Mouse (Mus musculus) v-Abl transformed pro-B cells (cell line): ENCODE measurements around the gene Tmem131l.

ENCODE experiments used
- in situ Hi-C, 2 experiments: fragments of 400-800 bp; cut with MboI; formaldehyde crosslinking; loops; one replicate each; pipeline ENCODE4 v1.15.1; 2025; ENCODE audit not compliant: unreplicated experiment in 2 of 2

Tmem131l gene

DNA sequence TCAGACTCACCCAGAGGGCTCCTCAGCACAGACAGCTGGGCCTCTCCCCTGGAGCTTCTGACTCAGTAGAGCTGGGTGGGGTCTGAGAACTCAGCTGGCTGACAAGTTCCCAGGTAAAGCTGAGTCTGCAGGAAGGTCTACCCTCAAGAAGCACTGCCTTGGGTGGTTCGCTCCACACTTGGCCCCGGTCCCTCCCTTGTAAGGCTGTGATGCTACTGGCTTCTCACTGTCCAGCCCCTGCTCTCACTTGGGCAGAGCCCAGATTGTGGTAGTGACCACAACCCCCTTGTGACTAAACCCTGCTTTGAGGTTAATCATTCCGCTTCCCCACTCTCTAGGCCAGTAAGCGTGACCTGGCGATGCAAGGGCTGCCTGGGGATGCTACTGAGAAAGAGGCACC, 17.3 kb downstream of the Tmem131l start:
- in situ Hi-C loops, result loop anchor here in 1 of 2 experiments (10.0 kb wide), 1 partner anchor 88 kb away; no protein-coding TSS in a partner anchor

DNA sequence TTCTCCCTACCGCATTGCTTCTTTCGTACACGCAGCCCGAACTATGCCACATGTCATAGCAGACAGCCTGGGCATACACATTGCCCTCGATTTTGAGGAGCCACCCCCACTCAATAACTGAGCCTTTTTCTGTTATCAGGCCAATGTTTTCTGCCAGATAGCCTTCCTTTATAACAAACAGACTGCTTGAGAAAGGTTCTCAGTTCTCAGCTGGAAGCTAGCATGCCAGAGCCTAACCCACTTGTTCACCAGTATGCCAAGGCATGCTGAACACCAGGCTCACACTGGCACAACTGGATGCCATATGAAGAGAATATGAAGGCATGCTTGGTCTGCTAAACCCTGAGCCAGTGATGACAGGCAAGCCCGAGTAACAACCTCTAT, 17.8 kb downstream of the Tmem131l start:
- in situ Hi-C loops, result loop anchor here in 1 of 2 experiments (10.0 kb wide), 1 partner anchor 87 kb away; no protein-coding TSS in a partner anchor

DNA sequence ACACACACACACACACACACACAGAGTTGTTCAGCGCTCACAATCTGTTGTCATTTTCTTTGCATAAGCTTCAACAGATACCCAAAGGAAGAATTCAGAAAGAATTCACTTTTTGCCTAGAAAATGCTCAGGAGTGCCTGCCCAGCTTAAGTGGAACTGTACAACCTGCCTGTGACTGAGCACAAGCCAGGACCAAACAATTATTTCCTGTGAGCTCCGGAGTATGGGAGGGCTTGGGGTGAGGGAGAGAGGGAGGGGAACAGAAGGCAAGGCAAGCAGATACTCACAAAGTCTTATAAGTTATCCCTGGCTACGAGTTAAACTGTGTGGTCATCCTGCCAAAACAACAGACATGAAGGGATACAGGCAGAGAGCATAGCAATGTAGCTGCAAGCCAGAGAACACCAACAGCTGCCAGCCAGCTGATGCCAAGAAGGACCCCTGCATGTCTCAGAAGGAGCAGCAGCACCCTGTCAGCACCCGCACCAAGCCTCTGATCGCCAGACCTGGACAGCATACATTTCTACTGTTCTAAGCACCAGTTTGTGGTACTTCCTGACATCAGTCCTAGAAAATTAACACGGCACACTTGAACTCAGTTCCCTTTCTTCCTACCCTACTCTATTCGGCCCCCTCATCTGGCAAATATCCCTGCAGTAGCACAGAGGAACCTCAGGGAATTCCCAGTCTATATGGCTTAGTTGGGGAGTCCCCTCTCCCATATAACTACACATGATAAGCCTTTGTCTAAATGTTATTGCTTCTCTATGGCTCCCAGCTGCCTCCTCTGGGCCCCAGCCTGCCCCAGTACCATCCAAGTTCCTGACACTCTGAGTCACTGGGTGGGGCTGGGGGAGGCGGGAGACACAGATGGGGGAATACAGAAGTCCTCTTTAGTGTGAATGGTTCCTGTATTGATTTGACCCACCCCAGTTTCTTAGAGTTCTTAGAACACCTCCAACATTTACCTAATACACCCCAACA, 18.5 kb downstream of the Tmem131l start:
- in situ Hi-C loops, result loop anchor here in 1 of 2 experiments (10.0 kb wide), 1 partner anchor 87 kb away; no protein-coding TSS in a partner anchor

DNA sequence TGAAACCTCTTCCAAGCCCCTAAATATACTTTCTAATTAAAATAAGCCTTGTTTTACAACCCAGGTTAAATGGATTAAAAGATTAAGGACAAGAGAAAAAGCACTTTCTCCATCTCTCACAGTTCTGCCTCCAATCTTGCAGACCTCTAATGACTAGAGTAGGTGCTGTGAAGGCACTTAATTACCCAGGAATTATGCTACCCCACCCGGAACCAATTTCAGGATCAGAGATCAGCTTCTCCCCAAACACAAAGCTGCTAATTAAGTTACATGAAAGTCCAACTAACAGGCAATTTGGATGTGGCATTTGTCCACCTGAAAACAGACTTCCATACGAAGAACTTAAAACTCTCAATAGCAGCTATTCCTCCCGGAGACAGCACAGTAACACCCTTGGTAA, 19.4 kb downstream of the Tmem131l start:
- in situ Hi-C loops, result loop anchor here in 1 of 2 experiments (10.0 kb wide), 1 partner anchor 86 kb away; no protein-coding TSS in a partner anchor

DNA sequence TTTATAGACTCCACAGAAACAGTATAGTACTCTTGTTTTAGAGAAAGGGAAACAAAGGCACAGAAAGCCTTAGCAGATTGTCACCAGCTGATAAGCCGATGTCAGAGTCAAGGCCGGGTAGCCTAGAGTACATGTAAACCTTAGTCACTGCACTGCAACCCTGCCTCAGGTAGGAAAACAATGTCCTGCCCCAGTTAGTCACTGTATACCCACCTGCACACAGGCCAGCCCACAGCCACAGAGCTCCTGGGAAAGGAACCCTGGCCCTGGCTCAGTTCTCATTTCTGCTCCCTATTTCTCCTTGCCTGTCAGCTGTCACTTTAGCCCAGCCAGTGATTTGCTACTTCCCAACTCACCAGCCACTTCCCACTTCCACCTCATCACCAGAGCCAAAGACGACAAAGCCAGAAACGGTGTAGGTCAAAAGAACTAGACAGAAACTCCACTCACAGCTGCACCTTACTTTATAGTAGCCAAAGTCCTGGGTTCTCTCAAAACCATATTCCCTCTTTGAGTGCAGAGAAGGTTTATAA, 24.4 kb downstream of the Tmem131l start:
- in situ Hi-C loops, result no loop called here

DNA sequence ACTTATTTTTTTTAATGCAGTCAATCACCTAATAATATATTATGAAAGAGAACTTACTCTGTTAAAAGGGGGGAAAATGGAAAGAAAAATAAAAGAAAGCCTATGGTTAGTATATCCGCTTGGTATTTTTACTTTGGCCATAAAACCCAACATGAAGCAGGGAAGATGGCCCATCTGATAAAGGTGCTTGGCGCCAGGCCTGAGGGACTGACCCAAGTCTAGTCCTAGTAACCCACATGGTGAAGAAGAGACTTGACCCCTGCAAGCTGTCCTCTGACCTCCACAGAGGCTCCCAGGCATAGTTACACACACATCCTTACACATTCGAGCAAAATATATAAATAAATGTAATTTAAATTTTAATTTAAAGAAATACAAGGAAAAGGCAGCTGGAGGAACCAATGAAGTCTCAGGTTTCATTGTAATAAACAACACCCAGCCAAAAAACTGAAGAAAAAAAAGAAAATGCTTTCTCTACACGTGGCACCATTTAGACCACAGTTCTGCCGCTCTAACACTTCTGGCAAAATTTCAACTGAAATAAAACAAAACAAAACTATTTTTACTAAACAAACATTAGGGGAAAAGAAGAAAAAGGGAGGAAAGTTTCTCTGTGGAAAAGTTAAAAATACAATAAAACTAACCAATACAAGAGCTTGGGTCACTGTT, 28.8 kb downstream of the Tmem131l start:
- in situ Hi-C loops, result no loop called here

DNA sequence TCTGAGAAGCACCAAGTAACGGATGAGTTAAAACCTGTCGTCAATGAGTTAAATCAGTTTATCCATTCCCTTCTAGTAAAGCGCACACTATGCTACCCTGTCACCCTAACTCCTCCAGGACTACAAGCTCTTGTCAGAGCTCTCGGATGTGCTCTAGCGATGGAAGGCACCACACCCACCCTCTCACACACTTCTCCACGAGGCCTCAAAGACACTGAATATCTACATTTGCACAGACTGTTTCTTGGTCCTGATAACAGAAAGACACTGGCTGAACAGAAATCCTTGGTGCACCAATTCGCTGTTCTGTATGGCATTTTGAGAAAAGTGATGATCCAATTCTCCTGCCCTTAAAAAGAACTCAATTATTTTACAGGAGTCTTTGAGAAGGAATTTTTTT, 34.0 kb downstream of the Tmem131l start:
- in situ Hi-C loops, result no loop called here

DNA sequence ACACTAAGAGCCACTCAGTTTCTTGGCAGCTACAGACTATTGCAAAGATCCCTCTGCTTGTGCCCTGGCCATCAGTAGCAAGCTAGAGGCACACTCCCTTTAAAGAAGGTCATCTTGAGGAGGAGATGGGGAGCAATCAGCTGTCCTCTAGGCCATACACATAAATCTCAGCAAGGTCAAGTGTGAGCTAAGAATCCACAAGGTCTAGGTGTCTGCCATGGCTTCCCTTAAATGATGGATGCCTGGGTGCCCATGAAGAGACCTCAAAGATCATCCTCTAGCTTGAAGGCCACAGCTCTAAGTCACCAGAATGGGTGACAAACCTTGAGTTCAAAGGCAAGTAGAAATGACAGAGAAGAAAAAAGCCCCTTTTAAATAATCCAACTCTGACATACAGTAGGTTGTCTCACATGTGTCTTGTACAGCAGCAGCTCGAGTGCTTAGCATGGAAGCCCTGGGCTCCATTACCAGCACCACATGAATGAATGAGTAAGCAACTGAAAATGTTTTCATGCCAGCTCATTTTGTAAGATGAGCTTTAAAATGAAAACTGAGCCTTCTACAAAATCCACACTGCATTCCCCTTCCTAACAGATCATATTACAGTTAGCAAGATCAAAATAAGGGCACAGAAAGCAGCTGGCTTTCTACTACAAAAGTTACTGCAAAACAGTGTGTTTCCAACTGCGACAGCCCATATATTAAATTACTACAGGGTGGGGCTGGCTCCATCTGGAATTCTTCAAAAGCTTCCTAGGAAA, 35.5 kb downstream of the Tmem131l start:
- in situ Hi-C loops, result no loop called here

DNA sequence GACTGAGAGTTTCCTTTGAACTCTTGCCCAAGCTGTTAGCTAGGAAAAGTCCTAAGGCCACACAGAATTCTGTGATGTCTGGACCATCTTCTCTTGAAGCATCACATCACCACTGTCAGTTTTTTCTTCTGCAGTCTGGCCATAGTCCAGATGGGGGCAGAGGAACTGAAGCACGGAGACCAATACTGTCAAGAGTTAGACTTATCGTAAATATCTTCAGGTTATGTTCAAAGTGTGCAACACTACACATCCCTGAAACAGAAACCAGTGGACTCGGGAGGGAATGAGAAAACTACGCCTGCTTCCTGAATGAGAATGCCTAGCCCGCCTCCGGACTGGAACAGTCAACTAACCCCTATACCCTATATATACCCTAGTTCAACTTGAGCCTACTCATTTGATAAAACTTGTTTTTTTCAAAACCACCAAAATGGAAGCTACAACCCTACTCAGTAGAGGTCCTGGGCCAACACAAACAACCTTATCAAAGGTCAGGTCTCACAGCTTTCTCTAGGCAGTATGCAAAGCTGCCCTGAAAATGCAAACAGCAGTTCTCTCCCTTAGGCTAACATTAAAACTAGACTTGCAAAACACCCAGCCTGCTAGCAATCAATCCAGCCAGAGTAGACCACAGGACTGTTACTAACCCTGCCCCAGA, 37.4 kb downstream of the Tmem131l start:
- in situ Hi-C loops, result no loop called here

DNA sequence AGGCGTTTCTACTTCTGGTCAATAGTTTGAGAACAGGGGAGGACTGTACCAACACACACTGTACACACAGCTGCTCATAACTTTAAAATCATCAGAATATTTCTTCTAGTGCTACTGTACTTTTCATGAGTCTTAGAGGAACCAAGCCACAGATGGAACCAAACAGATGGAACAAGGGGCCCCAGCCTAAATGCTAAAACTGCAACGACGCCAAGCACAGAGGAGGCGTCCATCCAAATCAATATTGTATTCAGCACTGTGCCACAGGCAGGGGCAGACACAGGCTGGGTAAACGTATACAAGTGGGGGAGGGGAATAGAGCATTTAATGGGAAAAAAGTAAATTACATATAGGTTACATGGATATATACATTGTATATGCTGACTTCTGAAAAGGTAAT, 42.4 kb downstream of the Tmem131l start:
- in situ Hi-C loops, result no loop called here

DNA sequence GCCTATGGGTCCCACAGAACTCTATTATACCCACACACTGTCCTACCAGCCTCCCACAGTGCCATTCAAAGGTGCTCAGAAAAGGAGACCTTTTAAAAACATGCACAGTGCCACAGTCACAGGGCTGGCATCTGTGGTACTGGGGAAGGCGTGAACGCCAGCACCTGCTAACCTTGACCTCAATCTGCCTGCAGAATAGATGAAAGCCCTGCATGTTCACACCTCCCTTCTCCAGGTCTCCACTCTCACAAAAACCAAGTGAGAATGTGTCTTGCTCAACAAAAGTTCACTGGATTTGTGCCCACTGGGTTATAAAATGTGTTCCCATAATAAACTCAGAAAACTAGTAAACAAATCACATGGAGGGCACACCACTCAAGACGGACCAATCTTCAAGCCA, 42.9 kb downstream of the Tmem131l start:
- in situ Hi-C loops, result no loop called here

DNA sequence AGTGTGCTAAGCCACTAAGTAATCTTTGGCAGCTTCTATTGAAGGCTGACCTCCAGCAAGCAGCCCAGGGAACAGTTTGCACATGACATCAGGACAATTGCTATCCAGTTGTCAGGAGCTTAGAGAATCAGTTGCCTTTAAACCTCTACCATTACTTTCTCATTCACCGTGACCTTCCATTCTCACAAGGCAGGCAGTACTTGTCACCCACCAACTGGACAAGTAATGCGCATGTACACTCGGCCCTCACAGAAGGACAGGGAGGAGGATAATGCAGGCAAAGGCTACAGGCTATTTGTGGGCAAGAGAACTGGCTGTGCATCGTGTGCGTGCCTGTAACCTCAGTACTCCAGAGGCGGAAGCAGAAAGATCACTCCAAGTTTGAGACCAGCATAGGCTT, 43.9 kb downstream of the Tmem131l start:
- in situ Hi-C loops, result no loop called here

DNA sequence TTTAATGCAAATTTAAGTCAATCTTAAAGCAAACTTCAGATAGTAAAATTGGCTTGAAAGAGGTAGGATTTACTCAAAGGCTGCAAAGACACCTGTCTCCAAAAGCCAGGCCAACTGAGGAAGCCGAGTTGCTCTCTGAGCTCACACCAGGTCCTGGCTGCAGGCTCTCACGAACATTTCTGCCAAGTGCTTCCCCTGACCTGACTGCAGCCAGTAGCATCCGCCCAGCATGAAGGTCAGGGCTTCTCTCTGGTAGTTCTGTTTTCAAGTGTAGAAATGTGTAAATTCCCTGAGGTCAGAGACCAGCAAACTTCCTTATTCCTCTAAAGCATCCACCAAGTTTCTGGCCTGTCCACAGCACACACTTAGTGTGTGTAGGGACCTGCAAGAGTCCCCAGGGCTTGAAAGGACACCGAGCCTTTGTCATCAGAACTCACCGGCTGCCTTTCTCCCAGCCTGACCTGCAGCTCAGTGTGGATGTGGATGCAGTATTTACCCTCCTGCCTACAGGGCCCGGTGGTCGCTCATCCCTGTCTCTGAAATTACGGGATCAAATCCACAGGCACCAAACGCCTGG, 44.6 kb downstream of the Tmem131l start:
- in situ Hi-C loops, result no loop called here

DNA sequence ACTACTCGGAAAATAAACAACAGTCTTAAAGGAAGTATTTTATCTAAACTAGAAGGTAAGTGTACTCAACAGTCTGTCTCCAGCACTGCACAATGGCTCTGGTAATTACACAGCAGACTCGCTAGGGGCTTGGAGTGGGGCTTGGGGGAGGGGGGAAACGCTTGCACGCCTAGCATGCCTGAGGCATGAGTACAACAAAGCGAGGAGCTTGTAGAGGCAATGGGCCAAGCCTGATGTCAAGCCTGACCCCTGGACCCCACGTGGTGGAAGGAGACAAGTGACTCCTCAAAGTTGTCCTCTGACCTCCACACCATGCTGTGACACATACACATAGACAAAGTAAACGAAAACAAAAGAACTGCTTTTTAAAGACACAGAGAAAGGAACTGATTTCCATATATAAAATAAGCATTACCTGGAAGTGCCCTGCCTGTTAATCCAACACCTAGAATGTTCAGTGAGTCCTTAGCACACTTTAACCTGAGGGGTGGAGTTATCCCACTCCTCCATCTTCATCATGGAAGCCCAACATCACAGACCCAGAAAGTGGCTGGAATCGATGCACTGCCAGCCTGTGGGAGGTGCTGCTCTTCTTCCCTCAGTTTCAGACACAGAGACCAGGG, 45.6 kb downstream of the Tmem131l start:
- in situ Hi-C loops, result no loop called here

DNA sequence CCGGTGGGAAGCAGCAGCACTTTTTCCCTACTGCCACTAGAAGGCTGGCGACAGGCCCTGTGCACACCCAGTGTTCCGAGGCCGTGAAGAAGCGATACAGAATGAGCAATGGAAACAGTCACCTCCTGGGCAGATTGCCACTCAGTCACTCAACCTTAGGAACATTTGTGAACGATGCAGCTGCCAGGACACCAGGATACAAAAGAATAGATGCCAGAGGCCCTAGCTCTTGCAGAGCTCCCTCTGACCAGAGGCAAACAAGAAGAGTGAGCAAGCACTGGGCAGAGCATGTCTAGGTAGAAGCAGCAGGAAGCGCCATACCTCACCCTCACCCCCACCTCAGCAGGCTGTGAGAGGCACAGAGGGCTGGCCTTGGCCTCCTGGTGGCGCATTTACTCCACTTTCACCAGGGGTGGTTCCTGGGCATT, 46.9 kb downstream of the Tmem131l start:
- in situ Hi-C loops, result no loop called here

DNA sequence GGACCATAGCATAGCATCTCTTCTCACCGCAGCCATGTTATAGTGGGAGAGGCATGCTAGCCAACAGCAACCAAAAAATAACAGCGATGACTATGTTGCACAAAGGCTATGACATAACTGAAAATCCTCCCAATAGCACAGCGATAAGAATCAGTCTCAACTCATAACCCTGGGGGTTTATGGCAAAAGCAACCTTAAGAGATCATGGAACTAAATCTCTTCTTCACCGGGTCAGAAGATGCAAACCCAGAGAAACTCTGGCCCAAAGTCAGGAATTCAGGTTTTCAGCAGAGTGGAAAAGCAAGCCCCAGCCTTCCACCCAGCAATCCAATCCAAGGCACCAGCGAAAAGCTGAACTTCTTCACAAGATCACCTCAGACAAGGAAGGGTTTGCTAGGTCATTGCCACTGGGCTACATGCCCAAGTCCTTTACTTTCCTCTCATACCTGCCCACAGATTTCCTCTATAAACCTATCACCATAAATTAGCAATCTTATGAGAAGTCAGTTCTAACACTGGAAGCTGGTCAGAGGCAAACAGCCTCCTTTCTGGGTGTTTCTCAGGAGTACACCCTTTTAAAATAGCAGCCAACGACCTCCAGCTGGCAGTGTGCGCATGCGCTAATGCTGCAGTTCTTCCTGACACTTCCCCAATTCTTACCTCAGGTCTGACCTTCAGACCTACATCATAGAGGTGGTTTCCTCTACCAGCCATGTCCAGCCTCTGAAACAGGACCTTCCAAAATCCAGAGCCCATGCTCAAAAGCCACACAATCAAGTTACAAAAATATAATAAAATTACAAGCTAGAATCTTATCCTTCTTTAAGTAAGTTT, 48.1 kb downstream of the Tmem131l start:
- in situ Hi-C loops, result no loop called here

DNA sequence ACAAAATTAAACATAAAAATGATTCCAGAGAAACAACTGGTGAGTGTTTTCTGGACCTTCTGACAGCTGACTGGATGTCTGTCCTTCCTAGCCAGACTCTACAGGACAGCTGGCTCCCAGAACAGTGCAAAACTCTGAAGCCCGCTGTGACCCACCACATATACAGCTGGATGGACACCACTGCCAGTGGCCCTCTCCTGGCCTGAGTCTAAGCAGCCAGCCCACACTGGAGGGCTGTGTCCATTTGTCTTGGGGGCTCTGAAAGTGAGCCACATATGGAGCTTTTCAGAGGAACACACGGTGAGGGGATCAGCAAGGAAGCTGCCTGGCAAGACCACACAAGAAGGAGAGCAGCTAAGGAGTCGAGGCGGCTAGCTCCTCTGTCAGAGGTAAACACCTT, 51.8 kb downstream of the Tmem131l start:
- in situ Hi-C loops, result no loop called here

DNA sequence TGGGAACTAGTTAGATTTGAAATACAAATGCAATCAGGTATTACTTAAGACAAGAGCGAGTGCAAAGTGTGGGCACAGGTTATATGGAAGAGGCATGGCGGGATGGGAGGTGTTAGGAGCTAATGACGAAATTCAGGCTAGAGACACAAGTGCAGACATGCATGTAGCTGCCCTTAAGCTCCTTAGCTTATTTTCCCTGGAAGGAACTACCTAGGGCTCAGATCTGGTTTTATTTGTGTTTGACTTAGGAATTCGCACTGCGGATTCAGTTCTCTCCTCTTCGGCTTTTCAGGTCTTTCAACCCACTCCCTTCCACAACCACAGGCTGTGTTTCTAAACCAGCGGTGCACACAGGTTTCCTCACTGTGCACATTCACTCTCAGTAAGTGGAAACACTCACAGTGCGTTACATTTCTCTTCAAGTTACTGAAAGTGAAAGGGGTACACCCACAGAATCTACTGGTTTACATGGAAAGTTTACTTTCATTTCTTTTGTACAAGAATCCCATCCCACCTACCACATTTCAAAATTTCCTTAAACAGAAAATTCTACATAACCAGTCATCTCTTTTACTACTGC, 52.4 kb downstream of the Tmem131l start:
- in situ Hi-C loops, result no loop called here
